Mouse (Mus musculus) MEL (cell line): ENCODE measurements around the gene Sar1a. TPM values are rescaled to one million over a fixed set of nuclear protein-coding genes. Genes with fewer than 3 reads are reported as not detected.

Experiments used
- DNase-seq: peaks from one replicate; pipeline ENCODE4 v3.0.0; 2011; ENCODE audit warnings: low read depth, low spot score
- H3K27ac ChIP-seq: 2 replicates; pipeline ENCODE4 v1.5.1; 2012; ENCODE audit warnings: low read depth, mild to moderate bottlenecking, control low read depth, low read length, moderate library complexity; ENCODE audit not compliant: control insufficient read depth
- H3K27me3 ChIP-seq, 2 experiments: fragments of 150-350 bp in 1 of 2; sonication (generic) in 1 of 2; 2 replicates each; pipeline ENCODE4 v1.6.1; 2012; ENCODE audit warnings: low read length in 2 of 2, mild to moderate bottlenecking in 2 of 2, improper control_type of control experiment in 1 of 2, moderate library complexity in 1 of 2; ENCODE audit not compliant: insufficient read depth in 2 of 2, control insufficient read depth in 1 of 2
- H3K36me3 ChIP-seq, 2 experiments: 2 replicates each; pipeline ENCODE4 v1.6.1; 2012 to 2014; ENCODE audit warnings: low read length in 2 of 2, improper control_type of control experiment in 1 of 2, inconsistent platforms in 1 of 2, mild to moderate bottlenecking in 1 of 2; ENCODE audit not compliant: insufficient read depth in 2 of 2, control insufficient read depth in 1 of 2
- H3K4me1 ChIP-seq, 2 experiments: fragments of 150-350 bp in 1 of 2; sonication (generic) in 1 of 2; 2 replicates each; pipeline ENCODE4 v1.6.1; 2012; ENCODE audit warnings: low read length in 2 of 2, improper control_type of control experiment in 1 of 2, mild to moderate bottlenecking in 1 of 2; ENCODE audit not compliant: insufficient read depth in 2 of 2, control insufficient read depth in 1 of 2
- H3K4me3 ChIP-seq, 2 experiments: fragments of 150-350 bp in 1 of 2; sonication (generic) in 1 of 2; 2 replicates each; pipeline ENCODE4 v1.5.1; 2012; ENCODE audit warnings: low read depth in 2 of 2, low read length in 2 of 2, mild to moderate bottlenecking in 2 of 2, moderate library complexity in 2 of 2, control low read depth in 1 of 2, improper control_type of control experiment in 1 of 2; ENCODE audit not compliant: control insufficient read depth in 1 of 2, insufficient read depth in 1 of 2
- H3K79me2 ChIP-seq: 2 replicates; pipeline ENCODE4 v1.6.1; 2012; ENCODE audit warnings: mild to moderate bottlenecking, low read length, moderate library complexity; ENCODE audit not compliant: control insufficient read depth, poor library complexity, insufficient read depth
- H3K9ac ChIP-seq: 2 replicates; pipeline ENCODE4 v1.6.1; 2012; ENCODE audit warnings: low read depth, mild to moderate bottlenecking, control low read depth, low read length, moderate library complexity; ENCODE audit not compliant: control insufficient read depth, poor library complexity, severe bottlenecking
- H3K9me3 ChIP-seq: fragments of 150-350 bp; sonication (generic); replicated peaks from 2 replicates; pipeline ENCODE4 v1.6.1; 2012; ENCODE audit warnings: mild to moderate bottlenecking, low read length, improper control_type of control experiment, moderate library complexity; ENCODE audit not compliant: insufficient read depth
- CHD1 ChIP-seq: IDR thresholded peaks from 2 replicates; pipeline ENCODE4 v1.6.1; 2012; ENCODE audit warnings: low read depth, mild to moderate bottlenecking, inconsistent platforms, low read length, improper control_type of control experiment
- CHD2 ChIP-seq: IDR thresholded peaks from 2 replicates; pipeline ENCODE4 v1.6.1; 2011; ENCODE audit warnings: low read length, improper control_type of control experiment
- CTCF ChIP-seq, 3 experiments: IDR thresholded peaks in 2 of 3; conservative IDR thresholded peaks in 1 of 3; 2 replicates each; pipeline ENCODE4 v1.5.1; 2011 to 2012; ENCODE audit warnings: low read length in 3 of 3, low read depth in 2 of 3, mild to moderate bottlenecking in 2 of 3, improper control_type of control experiment in 1 of 3, inconsistent platforms in 1 of 3, mixed read lengths in 1 of 3, moderate library complexity in 1 of 3; ENCODE audit not compliant: control insufficient read depth in 1 of 3, insufficient read depth in 1 of 3, poor library complexity in 1 of 3, severe bottlenecking in 1 of 3
- ELF1 ChIP-seq: IDR thresholded peaks from 2 replicates; pipeline ENCODE4 v1.6.1; 2014; ENCODE audit warnings: low read depth, mild to moderate bottlenecking, inconsistent platforms, low read length, improper control_type of control experiment, moderate library complexity
- EP300 ChIP-seq, 2 experiments: IDR thresholded peaks; 2 replicates each; pipeline ENCODE4 v1.6.1; 2011; ENCODE audit warnings: improper control_type of control experiment in 2 of 2, low read length in 2 of 2, low read depth in 1 of 2, mild to moderate bottlenecking in 1 of 2
- GATA1 ChIP-seq: IDR thresholded peaks from 2 replicates; pipeline ENCODE4 v1.6.1; 2011; ENCODE audit warnings: low read depth, low read length, improper control_type of control experiment
- HCFC1 ChIP-seq: IDR thresholded peaks from 2 replicates; pipeline ENCODE4 v1.6.1; 2012; ENCODE audit warnings: low read depth, mild to moderate bottlenecking, inconsistent platforms, low read length, improper control_type of control experiment, moderate library complexity
- KAT2A ChIP-seq: conservative IDR thresholded peaks from 2 replicates; pipeline ENCODE4 v1.6.1; 2012; ENCODE audit warnings: low read depth, low read length, improper control_type of control experiment, inconsistent platforms
- MAFK ChIP-seq: IDR thresholded peaks from 2 replicates; pipeline ENCODE4 v1.6.1; 2011; ENCODE audit warnings: low read depth, mild to moderate bottlenecking, low read length, improper control_type of control experiment, borderline replicate concordance
- MAZ ChIP-seq: IDR thresholded peaks from 2 replicates; pipeline ENCODE4 v1.6.1; 2012; ENCODE audit warnings: low read depth, mild to moderate bottlenecking, inconsistent platforms, low read length, improper control_type of control experiment
- MXI1 ChIP-seq: IDR thresholded peaks from 2 replicates; pipeline ENCODE4 v1.6.1; 2011; ENCODE audit warnings: mild to moderate bottlenecking, low read depth, low read length, improper control_type of control experiment
- MYB ChIP-seq: IDR thresholded peaks from 2 replicates; pipeline ENCODE4 v1.6.1; 2011; ENCODE audit warnings: mild to moderate bottlenecking, low read depth, low read length, improper control_type of control experiment
- POLR2AphosphoS2 ChIP-seq: IDR thresholded peaks from 2 replicates; pipeline ENCODE4 v1.6.1; 2011; ENCODE audit warnings: low read length, improper control_type of control experiment
- RAD21 ChIP-seq: IDR thresholded peaks from 2 replicates; pipeline ENCODE4 v1.6.1; 2011; ENCODE audit warnings: mild to moderate bottlenecking, low read depth, low read length, improper control_type of control experiment
- RCOR1 ChIP-seq: IDR thresholded peaks from 2 replicates; pipeline ENCODE4 v1.6.1; 2012; ENCODE audit warnings: low read depth, mild to moderate bottlenecking, inconsistent platforms, low read length, improper control_type of control experiment
- SIN3A ChIP-seq: IDR thresholded peaks from 2 replicates; pipeline ENCODE4 v1.6.1; 2012; ENCODE audit warnings: low read length, improper control_type of control experiment, inconsistent platforms
- SMC3 ChIP-seq: IDR thresholded peaks from 2 replicates; pipeline ENCODE4 v1.6.1; 2011; ENCODE audit warnings: low read depth, low read length, improper control_type of control experiment
- TAL1 ChIP-seq: IDR thresholded peaks from 2 replicates; pipeline ENCODE4 v1.6.1; 2012; ENCODE audit warnings: mild to moderate bottlenecking, inconsistent platforms, low read length, moderate library complexity, mixed read lengths
- USF1 ChIP-seq: IDR thresholded peaks from 2 replicates; pipeline ENCODE4 v1.6.1; 2014; ENCODE audit warnings: low read depth, mild to moderate bottlenecking, inconsistent platforms, low read length, improper control_type of control experiment, moderate library complexity
- USF2 ChIP-seq, 2 experiments: IDR thresholded peaks; 2 replicates each; pipeline ENCODE4 v1.6.1; 2011 to 2012; ENCODE audit warnings: improper control_type of control experiment in 2 of 2, low read length in 2 of 2, borderline replicate concordance in 1 of 2, inconsistent platforms in 1 of 2, low read depth in 1 of 2, mild to moderate bottlenecking in 1 of 2; ENCODE audit not compliant: insufficient read depth in 1 of 2
- ZC3H11A ChIP-seq: IDR thresholded peaks from 2 replicates; pipeline ENCODE4 v1.6.1; 2012; ENCODE audit warnings: low read depth, mild to moderate bottlenecking, inconsistent platforms, low read length, improper control_type of control experiment
- ZKSCAN1 ChIP-seq: IDR thresholded peaks from 2 replicates; pipeline ENCODE4 v1.6.1; 2012; ENCODE audit warnings: low read depth, mild to moderate bottlenecking, inconsistent platforms, low read length, improper control_type of control experiment, moderate library complexity
- polyA plus RNA-seq, 2 experiments: library from polyadenylated mRNA; stranded (reverse) in 1 of 2; unstranded in 1 of 2; fragments of >175 nt in 1 of 2; fragments of >200 nt in 1 of 2; gene quantifications; 2 replicates each; pipeline versions ENCODE4 v1.2.1 to v1.2.4; 2012; ENCODE audit warnings: low replicate concordance in 2 of 2, low read depth in 1 of 2; ENCODE audit not compliant: insufficient read length in 2 of 2, insufficient read depth in 1 of 2, missing spikeins in 1 of 2
- total RNA-seq: library from RNA; depleted of rRNA; stranded (reverse); fragments of 300-350 nt; gene quantifications from 2 replicates; pipeline ENCODE4 v1.2.3, GENCODE M21; 2012

Sar1a gene
- total and polyA plus RNA-seq, 3 experiments: 133 to 135 TPM; not detected in 1

DNA sequence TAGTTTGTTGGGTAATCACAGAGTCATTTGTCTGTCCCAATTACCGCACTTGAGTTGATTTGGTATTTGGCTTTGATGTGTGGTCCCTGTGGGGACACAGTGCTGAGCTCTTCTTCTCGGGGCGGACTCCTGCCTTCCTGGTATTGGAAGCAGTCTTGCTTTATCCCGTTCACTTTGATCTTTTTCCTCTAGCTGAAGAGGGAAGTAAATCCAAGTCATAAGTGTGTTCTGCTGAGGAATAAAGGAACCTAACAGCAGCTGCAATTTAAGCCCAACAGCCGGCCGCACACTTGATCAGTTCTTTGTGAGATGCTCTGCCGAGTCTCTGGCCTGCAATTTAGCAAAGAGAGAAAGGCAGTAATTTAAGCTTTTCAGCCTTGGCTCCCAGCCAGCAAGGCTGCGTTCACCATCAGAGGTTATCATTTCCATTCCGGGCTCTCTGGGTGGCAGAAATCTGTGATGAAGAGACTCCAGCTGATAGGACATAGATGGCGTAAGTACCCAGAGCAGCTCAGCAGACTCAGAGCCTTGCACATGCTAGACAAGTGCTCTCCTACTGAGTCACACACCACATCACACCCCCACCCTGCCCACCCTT, 17.6 kb upstream of the Sar1a start:
- Histone ChIP-seq H3K4me1 (peaks cover 9 to 10% of the 10 kb centered on the region in 2 experiments; a peak in 3 of 4 replicates), H3K4me3 (no peak overlapping the region), H3K79me2 (no peaks in the 10 kb centered on the region), H3K36me3 (peaks cover 14 to 26% of the 10 kb centered on the region in 2 experiments), H3K27me3 (no peaks in the 10 kb centered on the region), H3K9ac (no peak overlapping the region), H3K27ac (no peak overlapping the region), H3K9me3 (no peaks in the 10 kb centered on the region)
- DNase-seq: peak; percentile 33
- no peak for TF ChIP-seq SMC3
- TF ChIP-seq RCOR1: peak; percentile 54; the same call in 1 of the 2 replicates
- no peak for TF ChIP-seq MXI1
- TF ChIP-seq MAFK: no peak
- no peak for TF ChIP-seq RAD21
- TF ChIP-seq SIN3A: no peak

DNA sequence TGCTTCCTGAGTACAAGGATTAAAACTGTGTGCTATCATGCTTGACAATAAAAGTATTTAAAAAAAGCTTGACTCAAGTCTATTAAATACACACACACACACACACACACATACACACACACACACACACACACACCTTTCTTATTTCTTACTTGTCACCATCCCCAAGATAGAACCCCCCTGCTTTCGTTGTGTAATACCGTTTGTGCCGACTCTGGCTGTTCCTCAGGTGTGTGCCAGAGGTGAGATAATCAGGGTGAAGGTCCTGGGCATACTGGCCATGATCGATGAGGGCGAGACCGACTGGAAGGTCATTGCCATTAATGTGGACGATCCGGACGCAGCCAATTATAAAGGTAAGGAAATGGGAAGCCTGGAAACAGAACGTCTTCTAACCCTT, 15.0 kb upstream of the Sar1a start:
- Histone ChIP-seq H3K36me3 (peaks cover 23 to 36% of the 10 kb centered on the region in 2 experiments), H3K9ac (peak overlapping the region; percentile 16; the same call in 1 of the 2 replicates), H3K27ac (peak overlapping the region; percentile 89), H3K4me3 (no peak overlapping the region), H3K27me3 (no peaks in the 10 kb centered on the region), H3K79me2 (no peaks in the 10 kb centered on the region), H3K4me1 (peaks cover 9 to 20% of the 10 kb centered on the region in 2 experiments), H3K9me3 (no peaks in the 10 kb centered on the region)
- DNase-seq: no peak
- TF ChIP-seq MAFK (no peak), MXI1 (no peak), CTCF (IDR thresholded peaks at IDR 0.05 in 2 of 3, conservative IDR thresholded peaks at IDR 0.05 in 1 of 3; ENCODE audit: control insufficient read depth in 1 of 3, insufficient read depth in 1 of 3, low read depth in 2 of 3, low read length in 3 of 3, poor library complexity in 1 of 3, severe bottlenecking in 1 of 3) (no peak), ZKSCAN1 (no peak), ELF1 (no peak), USF1 (no peak), MAZ (no peak), USF2 (IDR thresholded peaks at IDR 0.05; ENCODE audit: borderline replicate concordance in 1 of 2, insufficient read depth in 1 of 2, low read depth in 1 of 2, low read length in 2 of 2) (no peak), MYB (no peak), GATA1 (no peak), ZC3H11A (no peak), TAL1 (no peak), EP300 (IDR thresholded peaks at IDR 0.05; ENCODE audit: low read depth in 1 of 2, low read length in 2 of 2) (no peak), KAT2A (no peak), CHD1 (no peak), CHD2 (no peak), SMC3 (no peak), POLR2AphosphoS2 (no peak), HCFC1 (no peak)
